Mouse (Mus musculus): Measurements from ENCODE around the gene Apol9a.
A peak's percentile ranks its signal among the peaks of the same experiment; 100 is the strongest.

The Apol9a gene

GRCm38 (mm10) chr15:77377419-77377818, 33.5 kb downstream of the Apol9a start:
- no peak for DNase-seq (ENCODE audit: low read depth, low spot score)

GRCm38 (mm10) chr15:77376920-77377319, 34.0 kb downstream of the Apol9a start:
- no peak for DNase-seq (ENCODE audit: low read depth, low spot score)

- no peak for DNase-seq (ENCODE audit: low read depth, low spot score)
Observed at GRCm38 (mm10) chr15:77370588-77370987, 40.3 kb downstream of the Apol9a start.

- DNase-seq (ENCODE audit: low read depth, low spot score) = no peak
Observed at GRCm38 (mm10) chr15:77369981-77370380, 41.0 kb downstream of the Apol9a start.

- no peak for DNase-seq (ENCODE audit: low read depth, low spot score)
Observed at GRCm38 (mm10) chr15:77368818-77369320, 42.1 kb downstream of the Apol9a start.

- DNase-seq (ENCODE audit: low read depth, low spot score) = peak; percentile 35
Observed at GRCm38 (mm10) chr15:77368148-77368547, 42.8 kb downstream of the Apol9a start.

GRCm38 (mm10) chr15:77367504-77367903, 43.4 kb downstream of the Apol9a start:
- DNase-seq (ENCODE audit: low read depth, low spot score) = no peak

GRCm38 (mm10) chr15:77366706-77367484, 44.0 kb downstream of the Apol9a start:
- DNase-seq (ENCODE audit: low read depth, low spot score) = no peak

- no peak for DNase-seq (ENCODE audit: low read depth, low spot score)
Observed at GRCm38 (mm10) chr15:77365700-77366570, 45.0 kb downstream of the Apol9a start.

GRCm38 (mm10) chr15:77364026-77364425, 46.9 kb downstream of the Apol9a start:
- DNase-seq (ENCODE audit: low read depth, low spot score) = no peak

- DNase-seq (ENCODE audit: low read depth, low spot score) = no peak
Observed at GRCm38 (mm10) chr15:77363578-77363977, 47.4 kb downstream of the Apol9a start.

- no peak for DNase-seq (ENCODE audit: low read depth, low spot score)
Observed at GRCm38 (mm10) chr15:77362952-77363351, 48.0 kb downstream of the Apol9a start.

- DNase-seq (ENCODE audit: low read depth, low spot score) = no peak
Observed at GRCm38 (mm10) chr15:77359905-77360304, 51.0 kb downstream of the Apol9a start.

- no peak for DNase-seq (ENCODE audit: low read depth, low spot score)
Observed at GRCm38 (mm10) chr15:77359486-77359885, 51.4 kb downstream of the Apol9a start.

GRCm38 (mm10) chr15:77359084-77359483, 51.9 kb downstream of the Apol9a start:
- DNase-seq (ENCODE audit: low read depth, low spot score) = no peak

GRCm38 (mm10) chr15:77358320-77359040, 52.5 kb downstream of the Apol9a start:
- no peak for DNase-seq (ENCODE audit: low read depth, low spot score)

- no peak for DNase-seq (ENCODE audit: low read depth, low spot score)
Observed at GRCm38 (mm10) chr15:77356248-77356810, 54.6 kb downstream of the Apol9a start.

- no peak for DNase-seq (ENCODE audit: low read depth, low spot score)
Observed at GRCm38 (mm10) chr15:77354848-77355551, 55.9 kb downstream of the Apol9a start.

GRCm38 (mm10) chr15:77354496-77354847, 56.5 kb downstream of the Apol9a start:
- DNase-seq (ENCODE audit: low read depth, low spot score) = no peak

Measured in c-Kit-negative CD71-positive TER-119-positive erythroid progenitor cells, embryonic 14.5 days (primary cell).